Mouse (Mus musculus) midbrain, embryonic 14.5 days (tissue): ENCODE data around the gene Adpgk. TPM values are rescaled to one million over a fixed set of nuclear protein-coding genes. Genes with fewer than 3 reads are reported as not detected.
"Not testable (repeated sequence)": the region's sequence is repeated elsewhere in the genome, so short reads cannot be mapped to it uniquely, and the experiment has no call there.

Experiments used
- ATAC-seq: fragments of 200-750 bp; cut with Nextera tagmentation; 2 replicates; pipeline ENCODE4 v1.8.0; 2017; ENCODE audit warnings: moderate number of reproducible peaks, moderate library complexity; ENCODE audit not compliant: low FRiP score, low TSS enrichment
- DNase-seq: peaks from one replicate; pipeline ENCODE4 v3.0.0-alpha.2; 2015
- H3K27ac ChIP-seq: fragments of 300-500 bp; sonication (generic); replicated peaks from 2 replicates; pipeline ENCODE4 v1.5.1; 2014; ENCODE audit warnings: mild to moderate bottlenecking, low read depth, low read length, moderate library complexity
- H3K27me3 ChIP-seq: fragments of 300-500 bp; sonication (generic); 2 replicates; pipeline ENCODE4 v1.6.1; 2014; ENCODE audit warnings: low read length, control low read depth, mixed read lengths; ENCODE audit not compliant: control insufficient read depth, insufficient read depth
- H3K36me3 ChIP-seq: fragments of 300-500 bp; sonication (generic); 2 replicates; pipeline ENCODE4 v1.6.1; 2014; ENCODE audit warnings: low read length, control low read depth; ENCODE audit not compliant: control insufficient read depth, insufficient read depth
- H3K4me1 ChIP-seq: fragments of 300-500 bp; sonication (generic); 2 replicates; pipeline ENCODE4 v1.6.1; 2014; ENCODE audit warnings: mild to moderate bottlenecking, antibody characterized with exemption, low read length, control low read depth; ENCODE audit not compliant: control insufficient read depth, insufficient read depth
- H3K4me2 ChIP-seq: fragments of 300-500 bp; sonication (generic); 2 replicates; pipeline ENCODE4 v1.6.1; 2014; ENCODE audit warnings: mild to moderate bottlenecking, low read length, moderate library complexity
- H3K4me3 ChIP-seq: fragments of 300-500 bp; sonication (generic); replicated peaks from 2 replicates; pipeline ENCODE4 v1.5.1; 2014; ENCODE audit warnings: low read depth, low read length
- H3K9ac ChIP-seq: fragments of 300-500 bp; sonication (generic); replicated peaks from 2 replicates; pipeline ENCODE4 v1.6.1; 2014; ENCODE audit warnings: mild to moderate bottlenecking, low read length, moderate library complexity
- H3K9me3 ChIP-seq: fragments of 300-500 bp; sonication (generic); 2 replicates; pipeline ENCODE4 v1.6.1; 2016; ENCODE audit warnings: low read length, control low read depth, mixed read lengths; ENCODE audit not compliant: control insufficient read depth
- WGBS: fragments of 180-500 bp; shearing (Covaris S2); extraction: QIAGEN DNeasy Blood & Tissue Kit; methylation state at CpG from one replicate; pipeline ENCODE4 v1.1.7; 2014; 5-methylcytosine and 5-hydroxymethylcytosine counted together
- polyA plus RNA-seq: library from polyadenylated mRNA; unstranded; fragments of >200 nt; fragmentation: Nextera tagmentation; extraction: Ambion mirVana; gene quantifications from 2 replicates; pipeline ENCODE4 v1.2.1, GENCODE M21; 2014

The Adpgk gene
- polyA plus RNA-seq, 1 experiment from 2014 or later = 24.0 TPM

- H3K4me2 ChIP-seq = no peak overlapping the region
- H3K9ac ChIP-seq = no peak overlapping the region
- no peaks in the 10 kb centered on the region for H3K4me1 ChIP-seq
- ATAC-seq = no peak
- H3K4me3 ChIP-seq = no peak overlapping the region
- DNase-seq = peak; percentile 12
- no peak overlapping the region for H3K27ac ChIP-seq
- peaks cover 63% of the 10 kb centered on the region for H3K36me3 ChIP-seq
- H3K27me3 ChIP-seq = no peaks in the 10 kb centered on the region
- WGBS = 70% methylated on average over 5 of the region's 5 CpGs
- H3K9me3 ChIP-seq = no peaks in the 10 kb centered on the region
Measured at GRCm38 (mm10) chr9:59338411-59338810, 47.1 kb downstream of the Adpgk start.

- no peak for DNase-seq
- Histone ChIP-seq H3K9me3 (no peaks in the 10 kb centered on the region), H3K36me3 (peaks cover 68% of the 10 kb centered on the region), H3K27ac (no peak overlapping the region), H3K9ac (no peak overlapping the region), H3K4me1 (no peaks in the 10 kb centered on the region), H3K4me2 (no peak overlapping the region), H3K4me3 (no peak overlapping the region), H3K27me3 (no peaks in the 10 kb centered on the region)
- no peak for ATAC-seq
- WGBS = 88% methylated on average over 5 of the region's 5 CpGs
Measured at GRCm38 (mm10) chr9:59339107-59339506, 47.7 kb downstream of the Adpgk start.

- Histone ChIP-seq H3K27me3 (no peaks in the 10 kb centered on the region), H3K36me3 (peaks cover 64% of the 10 kb centered on the region), H3K4me3 (no peak overlapping the region), H3K9me3 (no peaks in the 10 kb centered on the region), H3K27ac (no peak overlapping the region), H3K9ac (no peak overlapping the region), H3K4me1 (no peaks in the 10 kb centered on the region), H3K4me2 (no peak overlapping the region)
- DNase-seq = peak; percentile 44
- ATAC-seq = no peak
- 88% methylated on average over 9 of the region's 9 CpGs for WGBS
Measured at GRCm38 (mm10) chr9:59340002-59340401, 48.6 kb downstream of the Adpgk start.

GRCm38 (mm10) chr9:59346176-59346575 lies 54.8 kb downstream of the Adpgk start:
- Histone ChIP-seq H3K4me2 (no peak overlapping the region), H3K36me3 (peaks cover 25% of the 10 kb centered on the region), H3K9me3 (no peaks in the 10 kb centered on the region), H3K4me1 (no peaks in the 10 kb centered on the region), H3K4me3 (no peak overlapping the region), H3K27ac (no peak overlapping the region), H3K9ac (no peak overlapping the region), H3K27me3 (no peaks in the 10 kb centered on the region)
- WGBS = 76% methylated on average over 2 of the region's 2 CpGs
- no peak for DNase-seq
- ATAC-seq = no peak

GRCm38 (mm10) chr9:59352586-59353252 lies 61.4 kb downstream of the Adpgk start:
- ATAC-seq = no peak
- Histone ChIP-seq H3K36me3 (no peaks in the 10 kb centered on the region), H3K4me1 (peaks cover 9% of the 10 kb centered on the region), H3K4me3 (peak overlapping the region; percentile 78), H3K9me3 (no peaks in the 10 kb centered on the region), H3K9ac (peak overlapping the region; percentile 80), H3K27me3 (no peaks in the 10 kb centered on the region), H3K27ac (peak overlapping the region; percentile 88), H3K4me2 (peak overlapping the region; percentile 71)
- 8% methylated on average over 15 of the region's 15 CpGs for WGBS
- peak; percentile 42 for DNase-seq

- peak within 1 kb of the TSS; percentile 71 for H3K4me2 ChIP-seq
- H3K9me3 ChIP-seq = no peaks in the 10 kb centered on the region
- H3K27me3 ChIP-seq = no peaks in the 10 kb centered on the region
- peak; percentile 93 for DNase-seq
- peaks cover 9% of the 10 kb centered on the region for H3K4me1 ChIP-seq
- peak within 1 kb of the TSS; percentile 80 for H3K9ac ChIP-seq
- H3K36me3 ChIP-seq = no peaks in the 10 kb centered on the region
- WGBS = under 1% methylated on average over 32 of the region's 32 CpGs
- ATAC-seq = peak; percentile 82
- H3K27ac ChIP-seq = peak within 1 kb of the TSS; percentile 88
- peak within 1 kb of the TSS; percentile 78 for H3K4me3 ChIP-seq
Measured at GRCm38 (mm10) chr9:59353253-59353639, 61.9 kb downstream of the Adpgk start, which contains the start of gene Bbs4. Gene Bbs4 (minus strand): TSS chr9:59353508.

- not testable (repeated sequence) for H3K4me2 ChIP-seq, H3K4me3 ChIP-seq, H3K27ac ChIP-seq, H3K27me3 ChIP-seq, H3K4me1 ChIP-seq, ATAC-seq, H3K9ac ChIP-seq, H3K9me3 ChIP-seq, H3K36me3 ChIP-seq
- WGBS = 60% methylated on average over 1 of the region's 1 CpGs
- DNase-seq = peak; percentile 4
Measured at GRCm38 (mm10) chr9:59358041-59358440, 66.7 kb downstream of the Adpgk start.

- not testable (repeated sequence) for H3K4me2 ChIP-seq, ATAC-seq, DNase-seq, H3K9ac ChIP-seq, H3K27ac ChIP-seq, H3K4me3 ChIP-seq, H3K27me3 ChIP-seq, H3K36me3 ChIP-seq, H3K9me3 ChIP-seq, H3K4me1 ChIP-seq
- WGBS = 88% methylated on average over 1 of the region's 3 CpGs
Measured at GRCm38 (mm10) chr9:59360487-59360886, 69.1 kb downstream of the Adpgk start.

- no peak for ATAC-seq
- no peak overlapping the region for H3K4me3 ChIP-seq
- no peaks in the 10 kb centered on the region for H3K27me3 ChIP-seq
- no peaks in the 10 kb centered on the region for H3K36me3 ChIP-seq
- no peaks in the 10 kb centered on the region for H3K4me1 ChIP-seq
- no peak overlapping the region for H3K4me2 ChIP-seq
- H3K27ac ChIP-seq = no peak overlapping the region
- no peak overlapping the region for H3K9ac ChIP-seq
- DNase-seq = no peak
- WGBS = 84% methylated on average over 5 of the region's 5 CpGs
- H3K9me3 ChIP-seq = no peaks in the 10 kb centered on the region; the same call in 1 of the 2 replicates
Measured at GRCm38 (mm10) chr9:59369220-59369619, 77.9 kb downstream of the Adpgk start.
